Mouse (Mus musculus) cerebellum, postnatal 10 days (tissue): ENCODE results near the gene Ell3.
"Not testable (repeated sequence)": the region's sequence is repeated elsewhere in the genome, so short reads cannot be mapped to it uniquely, and the experiment has no call there.

Experiments
- DNase-seq, 2 experiments: peaks; one replicate each; pipeline ENCODE4 v3.0.0; 2021; ENCODE audit warnings: mixed read lengths in 2 of 2

Ell3 gene

GRCm38 (mm10) chr2:121444178-121444577 is at the start of gene Ell3:
Ell3 (minus strand) TSS chr2:121444278.
- DNase-seq, result no peak

GRCm38 (mm10) chr2:121484403-121484802 is 40.3 kb upstream of the Ell3 start:
- DNase-seq, result not testable (repeated sequence)

- DNase-seq, result no peak
Observed at GRCm38 (mm10) chr2:121483576-121483975, 39.5 kb upstream of the Ell3 start.

- not testable (repeated sequence) for DNase-seq
Observed at GRCm38 (mm10) chr2:121480916-121481315, 36.8 kb upstream of the Ell3 start.

GRCm38 (mm10) chr2:121480498-121480897 is 36.4 kb upstream of the Ell3 start:
- peak in 1 of 2 experiments; percentile 20 for DNase-seq

- no peak for DNase-seq
Observed at GRCm38 (mm10) chr2:121477491-121478266, 33.6 kb upstream of the Ell3 start.

GRCm38 (mm10) chr2:121475306-121475705 is 31.2 kb upstream of the Ell3 start:
- DNase-seq, result not testable (repeated sequence)

GRCm38 (mm10) chr2:121474180-121474535 is 30.1 kb upstream of the Ell3 start:
- no peak for DNase-seq

- DNase-seq, result peak; percentile 87
Observed at GRCm38 (mm10) chr2:121473301-121474179, 29.5 kb upstream of the Ell3 start, which contains the start of gene Mfap1b. Mfap1b (minus strand) TSS chr2:121474067.

- not testable (repeated sequence) for DNase-seq
Observed at GRCm38 (mm10) chr2:121472783-121473182, 28.7 kb upstream of the Ell3 start.

GRCm38 (mm10) chr2:121468982-121469381 is 24.9 kb upstream of the Ell3 start:
- not testable (repeated sequence) for DNase-seq

GRCm38 (mm10) chr2:121460071-121460470 is 16.0 kb upstream of the Ell3 start:
- DNase-seq, result no peak

GRCm38 (mm10) chr2:121456692-121457642 is 12.9 kb upstream of the Ell3 start, which contains the start of gene Serinc4:
Serinc4 (minus strand) TSS chr2:121456781.
- DNase-seq, result peak; percentile 88 to 90

- peak in 1 of 2 experiments; percentile 8 for DNase-seq
Observed at GRCm38 (mm10) chr2:121455534-121455933, 11.5 kb upstream of the Ell3 start.

- DNase-seq, result no peak
Observed at GRCm38 (mm10) chr2:121453917-121454316, 9.8 kb upstream of the Ell3 start.

- no peak for DNase-seq
Observed at GRCm38 (mm10) chr2:121452990-121453389, 8.9 kb upstream of the Ell3 start, which contains the start of gene Hypk. Hypk (plus strand) TSS chr2:121453290.

GRCm38 (mm10) chr2:121452361-121452760 is 8.3 kb upstream of the Ell3 start:
- DNase-seq, result no peak

GRCm38 (mm10) chr2:121450093-121450492 is 6.0 kb upstream of the Ell3 start:
- DNase-seq, result no peak

GRCm38 (mm10) chr2:121449545-121450011 is 5.5 kb upstream of the Ell3 start:
- peak in 1 of 2 experiments; percentile 55 for DNase-seq

- DNase-seq, result peak; percentile 99 to 100
Observed at GRCm38 (mm10) chr2:121448739-121449535, 4.9 kb upstream of the Ell3 start, which contains the start of gene Serf2. Serf2 (plus strand) TSS chr2:121449195.

- DNase-seq, result peak; percentile 47 to 49
Observed at GRCm38 (mm10) chr2:121448136-121448535, 4.1 kb upstream of the Ell3 start.
